ENCODE assay signal across 10 mouse cellular contexts in genomic region chr5:30914849-30915248, GRCm38 (mm10). TPM values are rescaled to one million over a fixed set of nuclear protein-coding genes. Genes with fewer than 3 reads are reported as not detected.
A peak's percentile ranks its signal among the peaks of the same experiment; 100 is the strongest.
DNase-seq lines count a peak whose midpoint lies in the region; ATAC-seq and TF ChIP-seq lines count a peak whose summit lies in the region.
"Had no signal": no experiment of that assay in that cellular context is flagged by ENCODE, and none has a peak within 500 bp of the region (broad histone marks: within the 10 kb centered on the region; RNA-seq: fewer than 3 reads in every experiment).

No protein-coding gene starts in this region.

- H3K9ac ChIP-seq in embryonic facial prominence, embryonic 14.5 days (ENCODE audit: low read depth, low read length), result peak overlapping the region; percentile 73
- peak overlapping the region; percentile 65; the same call in 1 of the 2 replicates for H3K9ac ChIP-seq in heart, postnatal 0 days (replicated peaks; ENCODE audit: low read depth, low read length)
- peak overlapping the region; percentile 56 for H3K9ac ChIP-seq in liver, embryonic 16.5 days (ENCODE audit: low read depth, low read length)

- H3K9me3 ChIP-seq in embryonic facial prominence, embryonic 14.5 days (ENCODE audit: control insufficient read depth, low read length), result no peaks in the 10 kb centered on the region
- H3K9me3 ChIP-seq in heart, postnatal 0 days (replicated peaks; ENCODE audit: control insufficient read depth, low read length), result no peaks in the 10 kb centered on the region
- H3K9me3 ChIP-seq in liver, embryonic 16.5 days (replicated peaks; ENCODE audit: control insufficient read depth, low read length), result no peaks in the 10 kb centered on the region

- H3K4me3 ChIP-seq in lung, adult 2 months (replicated peaks; ENCODE audit: extremely low read depth, low read depth, low read length), result peak overlapping the region; percentile 3
- peak overlapping the region; percentile 58 for H3K4me3 ChIP-seq in embryonic facial prominence, embryonic 14.5 days (ENCODE audit: low read depth, low read length)
- H3K4me3 ChIP-seq in heart, postnatal 0 days (ENCODE audit: low read depth, low read length), result peak overlapping the region; percentile 53
- peak overlapping the region; percentile 55 for H3K4me3 ChIP-seq in liver, embryonic 16.5 days (ENCODE audit: low read depth, low read length)

- 37% methylated on average over 6 of the region's 6 CpGs for WGBS in lung, adult 2 months
- 31% methylated on average over 6 of the region's 6 CpGs for WGBS in embryonic facial prominence, embryonic 14.5 days
- 55% methylated on average over 6 of the region's 6 CpGs for WGBS in heart, postnatal 0 days
- 28% methylated on average over 6 of the region's 6 CpGs for WGBS in liver, embryonic 16.5 days (ENCODE audit: insufficient replicate concordance)

- H3K36me3 ChIP-seq in embryonic facial prominence, embryonic 14.5 days (ENCODE audit: control insufficient read depth, insufficient read depth, low read length), result peaks cover 31% of the 10 kb centered on the region
- peaks cover 20% of the 10 kb centered on the region; the same call in 1 of the 2 replicates for H3K36me3 ChIP-seq in heart, postnatal 0 days (replicated peaks; ENCODE audit: control insufficient read depth, insufficient read depth, low read length)
- H3K36me3 ChIP-seq in liver, embryonic 16.5 days (ENCODE audit: control insufficient read depth, insufficient read depth), result peaks cover 9% of the 10 kb centered on the region; the same call in 1 of the 2 replicates

- peak overlapping the region; percentile 97 for H3K27ac ChIP-seq in embryonic facial prominence, embryonic 14.5 days (replicated peaks; ENCODE audit: low read depth, low read length)
- peak overlapping the region; percentile 93 for H3K27ac ChIP-seq in heart, postnatal 0 days (ENCODE audit: low read depth)
- H3K27ac ChIP-seq in liver, embryonic 16.5 days (ENCODE audit: low read length), result peak overlapping the region; percentile 74

- no peak for TF ChIP-seq POLR2A in lung, adult 2 months (IDR thresholded peaks at IDR 0.05; ENCODE audit: borderline replicate concordance, extremely low read depth, low read depth, low read length)

- TF ChIP-seq EP300 in heart, postnatal 0 days (IDR thresholded peaks at IDR 0.05; ENCODE audit: low read depth), result no peak

- peaks cover 35% of the 10 kb centered on the region for H3K4me1 ChIP-seq in lung, adult 2 months (ENCODE audit: control insufficient read depth, insufficient read depth, low read length)
- H3K4me1 ChIP-seq in embryonic facial prominence, embryonic 14.5 days (ENCODE audit: control insufficient read depth, insufficient read depth, low read length), result peaks cover 36% of the 10 kb centered on the region
- peaks cover 36% of the 10 kb centered on the region for H3K4me1 ChIP-seq in heart, postnatal 0 days (ENCODE audit: control insufficient read depth, insufficient read depth)
- peaks cover 38% of the 10 kb centered on the region for H3K4me1 ChIP-seq in liver, embryonic 16.5 days (ENCODE audit: control insufficient read depth, low read depth, low read length)

- H3K27me3 ChIP-seq in embryonic facial prominence, embryonic 14.5 days (replicated peaks; ENCODE audit: control insufficient read depth, insufficient read depth, low read length), result no peaks in the 10 kb centered on the region
- no peaks in the 10 kb centered on the region for H3K27me3 ChIP-seq in heart, postnatal 0 days (ENCODE audit: control insufficient read depth, insufficient read depth, low read length)
- no peaks in the 10 kb centered on the region for H3K27me3 ChIP-seq in liver, embryonic 16.5 days (ENCODE audit: control insufficient read depth, insufficient read depth, low read depth, low read length)

- peak overlapping the region; percentile 83 for H3K4me2 ChIP-seq in embryonic facial prominence, embryonic 14.5 days (ENCODE audit: low read depth, low read length)
- H3K4me2 ChIP-seq in heart, postnatal 0 days (ENCODE audit: low read depth, low read length), result peak overlapping the region; percentile 67
- peak overlapping the region; percentile 59 for H3K4me2 ChIP-seq in liver, embryonic 16.5 days (ENCODE audit: low read depth, low read length)

- DNase-seq in lung, adult 2 months, result no peak
- no peak for DNase-seq in lung, postnatal 36 days
- DNase-seq in embryonic facial prominence, embryonic 14.5 days (ENCODE audit: low spot score), result no peak
- no peak for DNase-seq in heart, postnatal 0 days (ENCODE audit: low spot score)
- no peak for DNase-seq in gastrocnemius, postnatal 10 days
- DNase-seq in layer of hippocampus, adult 8-10 months (ENCODE audit: low spot score in 2 of 2), result no peak
- no peak for DNase-seq in adrenal gland, postnatal 4 days (ENCODE audit: low spot score in 2 of 2)
- DNase-seq: cerebellum, postnatal 25 days; kidney, postnatal 25 days had no signal

- no peak for ATAC-seq in embryonic facial prominence, embryonic 14.5 days (ENCODE audit: low read depth)
- ATAC-seq in heart, postnatal 0 days (ENCODE audit: insufficient read depth, low read depth), result no peak
- no peak for ATAC-seq in liver, embryonic 16.5 days (ENCODE audit: low read depth)

- no peak for TF ChIP-seq CTCF in lung, adult 2 months (IDR thresholded peaks at IDR 0.05; ENCODE audit: insufficient read depth, low read length)
- TF ChIP-seq CTCF in heart, postnatal 0 days (IDR thresholded peaks at IDR 0.05; ENCODE audit: low read depth), result no peak

RNA-seq across cellular contexts. Expression of gene Emilin1, which starts 1.6 kb away (rescaled TPM):
- polyA plus RNA-seq in lung, adult 2 months (2012; rRNA removed), result 89.9 and 107 TPM in 2 replicates
- 200 and 225 TPM in 2 replicates for polyA plus RNA-seq in embryonic facial prominence, embryonic 14.5 days (2014; fragmentation: Nextera tagmentation; extraction: Ambion mirVana)
- 63.5 and 64.5 TPM in 2 replicates for total RNA-seq in heart, postnatal 0 days (2014; rRNA removed; ENCODE audit: low replicate concordance)
- polyA plus RNA-seq in heart, postnatal 0 days (2015; fragmentation: Nextera tagmentation; extraction: Ambion mirVana), result 68.3 and 70.4 TPM in 2 replicates
- polyA plus RNA-seq in liver, embryonic 16.5 days (2015; fragmentation: Nextera tagmentation; extraction: Ambion mirVana), result 37.2 and 39.1 TPM in 2 replicates
- 10 to 100 TPM; 42.2 to 60.5 TPM for total RNA-seq in gastrocnemius, postnatal 10 days (2021)
- 1 to 10 TPM; 2.1 to 3.1 (median 2.6) TPM for total RNA-seq in layer of hippocampus, adult 8-10 months (2022)
- 100 to 1,000 TPM; 100 to 114 TPM for total RNA-seq in adrenal gland, postnatal 4 days (2021)

RNA-seq across cellular contexts. Expression of gene Khk, which starts 6.4 kb away (rescaled TPM):
- polyA plus RNA-seq in lung, adult 2 months (2012; rRNA removed), result 39.0 and 46.6 TPM in 2 replicates
- polyA plus RNA-seq in embryonic facial prominence, embryonic 14.5 days (2014; fragmentation: Nextera tagmentation; extraction: Ambion mirVana), result 22.1 and 24.7 TPM in 2 replicates
- 11.8 and 15.0 TPM in 2 replicates for total RNA-seq in heart, postnatal 0 days (2014; rRNA removed; ENCODE audit: low replicate concordance)
- polyA plus RNA-seq in heart, postnatal 0 days (2015; fragmentation: Nextera tagmentation; extraction: Ambion mirVana), result 16.2 and 18.5 TPM in 2 replicates
- polyA plus RNA-seq in liver, embryonic 16.5 days (2015; fragmentation: Nextera tagmentation; extraction: Ambion mirVana), result 31.7 and 36.0 TPM in 2 replicates
- 10 to 100 TPM; 27.9 TPM for total RNA-seq in gastrocnemius, postnatal 10 days (2021)
- total RNA-seq in layer of hippocampus, adult 8-10 months (2022), result 10 to 100 TPM; 13.2 to 23.8 (median 16.8) TPM
- 10 to 100 TPM; 57.2 to 64.8 TPM for total RNA-seq in adrenal gland, postnatal 4 days (2021)

RNA-seq across cellular contexts. Expression of gene Ost4, which starts 7.3 kb away (rescaled TPM):
- 218 and 230 TPM in 2 replicates for polyA plus RNA-seq in lung, adult 2 months (2012; rRNA removed)
- 507 and 572 TPM in 2 replicates for polyA plus RNA-seq in embryonic facial prominence, embryonic 14.5 days (2014; fragmentation: Nextera tagmentation; extraction: Ambion mirVana)
- 201 and 280 TPM in 2 replicates for total RNA-seq in heart, postnatal 0 days (2014; rRNA removed; ENCODE audit: low replicate concordance)
- polyA plus RNA-seq in heart, postnatal 0 days (2015; fragmentation: Nextera tagmentation; extraction: Ambion mirVana), result 334 and 356 TPM in 2 replicates
- polyA plus RNA-seq in liver, embryonic 16.5 days (2015; fragmentation: Nextera tagmentation; extraction: Ambion mirVana), result 311 and 346 TPM in 2 replicates
- 100 to 1,000 TPM; 149 to 168 TPM for total RNA-seq in gastrocnemius, postnatal 10 days (2021)
- 100 to 1,000 TPM in 1 of 4 experiments, 10 to 100 TPM in 3; 78.4 to 104 (median 90.6) TPM for total RNA-seq in layer of hippocampus, adult 8-10 months (2022)
- total RNA-seq in adrenal gland, postnatal 4 days (2021), result 100 to 1,000 TPM; 196 to 201 TPM

RNA-seq across cellular contexts. Expression of gene Agbl5, which starts 26.4 kb away (rescaled TPM):
- 19.2 and 20.8 TPM in 2 replicates for polyA plus RNA-seq in lung, adult 2 months (2012; rRNA removed)
- 17.4 and 22.4 TPM in 2 replicates for polyA plus RNA-seq in embryonic facial prominence, embryonic 14.5 days (2014; fragmentation: Nextera tagmentation; extraction: Ambion mirVana)
- total RNA-seq in heart, postnatal 0 days (2014; rRNA removed; ENCODE audit: low replicate concordance), result 18.1 and 28.2 TPM in 2 replicates
- polyA plus RNA-seq in heart, postnatal 0 days (2015; fragmentation: Nextera tagmentation; extraction: Ambion mirVana), result 4.2 and 4.9 TPM in 2 replicates
- 5.7 and 6.1 TPM in 2 replicates for polyA plus RNA-seq in liver, embryonic 16.5 days (2015; fragmentation: Nextera tagmentation; extraction: Ambion mirVana)
- 1 to 10 TPM; 4.5 to 5.0 TPM for total RNA-seq in gastrocnemius, postnatal 10 days (2021)
- 10 to 100 TPM; 14.4 to 19.3 (median 16.2) TPM for total RNA-seq in layer of hippocampus, adult 8-10 months (2022)
- total RNA-seq in adrenal gland, postnatal 4 days (2021), result 10 to 100 TPM; 26.8 to 30.6 TPM

RNA-seq across cellular contexts. Expression of gene Cgref1, which starts 30.5 kb away (rescaled TPM):
- 2.7 and 5.7 TPM in 2 replicates for polyA plus RNA-seq in lung, adult 2 months (2012; rRNA removed)
- 30.9 and 51.1 TPM in 2 replicates for polyA plus RNA-seq in embryonic facial prominence, embryonic 14.5 days (2014; fragmentation: Nextera tagmentation; extraction: Ambion mirVana)
- total RNA-seq in heart, postnatal 0 days (2014; rRNA removed; ENCODE audit: low replicate concordance), result 0.77 and 3.0 TPM in 2 replicates
- polyA plus RNA-seq in heart, postnatal 0 days (2015; fragmentation: Nextera tagmentation; extraction: Ambion mirVana), result 1.1 and 1.2 TPM in 2 replicates
- polyA plus RNA-seq in liver, embryonic 16.5 days (2015; fragmentation: Nextera tagmentation; extraction: Ambion mirVana), result 3.1 and 3.2 TPM in 2 replicates
- total RNA-seq in gastrocnemius, postnatal 10 days (2021), result 10 to 100 TPM in 1 of 2 experiments, 1 to 10 TPM in 1; 8.5 to 15.3 TPM
- 10 to 100 TPM; 13.8 to 19.2 (median 18.8) TPM for total RNA-seq in layer of hippocampus, adult 8-10 months (2022)
- 1 to 10 TPM; 3.5 to 6.0 TPM for total RNA-seq in adrenal gland, postnatal 4 days (2021)

Comparison
In these comparisons a context has a peak if more than half of its experiments do, and no peak if none do; other contexts are left out.
1. H3K4me3 ChIP-seq: peak in every context shown above with its lines; median percentile 58 in embryonic facial prominence, embryonic 14.5 days; 55 in liver, embryonic 16.5 days; 53 in heart, postnatal 0 days; 3 in lung, adult 2 months.
2. RNA of gene Emilin1, which starts 1.6 kb away (total RNA-seq): 100 to 114 TPM in adrenal gland, postnatal 4 days, 63.5 to 64.5 TPM in heart, postnatal 0 days and 42.2 to 60.5 TPM in gastrocnemius, postnatal 10 days; 2.1 to 3.1 TPM in layer of hippocampus, adult 8-10 months; every median in the first group is over 10 times any median in the second.
3. Peak in every context shown above with its lines, with median percentiles within 50 percentile points of each other: H3K27ac ChIP-seq, H3K4me2 ChIP-seq and H3K9ac ChIP-seq.